1 mouse cellular context compared by ENCODE assay signal in the genomic region with DNA sequence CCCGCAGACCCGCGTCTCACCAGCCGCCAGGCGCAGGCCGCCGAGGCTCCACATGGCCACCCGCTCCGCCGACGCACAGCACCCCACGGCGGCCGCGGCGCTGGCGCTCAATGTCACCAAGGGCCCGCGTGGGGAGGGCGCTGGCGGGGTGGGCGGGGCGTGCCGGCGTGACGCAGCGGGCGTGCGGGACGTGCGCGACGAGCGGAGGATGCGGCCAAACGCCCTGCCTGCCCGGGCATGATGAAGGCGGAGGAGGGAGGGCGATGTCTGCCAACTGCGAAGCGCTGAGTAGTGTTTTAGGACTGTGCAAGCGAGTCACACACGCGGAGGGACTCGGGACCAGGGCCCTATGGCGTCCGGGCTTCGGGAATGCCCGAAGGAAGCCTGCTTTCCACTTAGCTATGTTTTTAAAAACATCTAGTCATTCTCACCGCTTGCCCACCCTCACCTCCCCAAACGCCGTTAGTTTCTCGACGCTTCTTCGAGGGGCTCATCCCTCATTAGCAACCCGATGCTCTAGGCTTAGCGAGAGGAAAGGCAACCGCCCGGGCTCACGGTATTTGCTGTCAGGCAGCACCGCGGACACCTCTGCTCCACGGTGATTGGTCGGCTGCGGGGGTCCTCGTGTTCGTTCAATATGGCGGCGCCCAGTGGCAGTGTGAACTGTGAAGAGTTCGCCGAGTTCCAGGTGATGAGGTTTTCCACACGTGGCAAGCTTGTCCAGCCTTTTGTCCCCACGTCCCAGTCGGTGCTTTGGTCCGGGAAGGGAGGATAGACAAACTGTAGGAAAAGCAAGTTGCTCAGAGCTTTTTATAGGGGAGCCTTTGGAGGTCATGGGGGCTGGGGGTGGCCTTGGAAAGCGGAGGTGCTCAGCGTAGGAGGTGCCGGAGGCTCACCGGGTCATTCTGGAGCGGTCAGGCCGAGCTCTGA.
TF ChIP-seq lines count a peak whose summit lies in the region.

A gene (minus strand): TSS at position 145 of the 930 bp plus-strand sequence.
A gene (plus strand): TSS at position 236 of the 930 bp plus-strand sequence.

TF ChIP-seq in MEL, 35 proteins besides CTCF, POLR2A, EP300 and RAD21 (continued from another document):
- TF ChIP-seq HCFC1 (IDR thresholded peaks at IDR 0.05; ENCODE audit: low read depth, low read length) = peak; percentile 87
- TF ChIP-seq ETS1 (IDR thresholded peaks at IDR 0.05; ENCODE audit: low read depth, low read length) = 0 out of 2 replicates have a peak, but pooled peaks have one; percentile 7
- TF ChIP-seq CHD2 (IDR thresholded peaks at IDR 0.05; ENCODE audit: low read length) = no peak
- TF ChIP-seq TAL1 (IDR thresholded peaks at IDR 0.05; ENCODE audit: low read length) = no peak
- no peak for TF ChIP-seq RCOR1 (IDR thresholded peaks at IDR 0.05; ENCODE audit: low read depth, low read length)
- TF ChIP-seq MYB (IDR thresholded peaks at IDR 0.05; ENCODE audit: low read depth, low read length) = no peak
- TF ChIP-seq MAFK (IDR thresholded peaks at IDR 0.05; ENCODE audit: borderline replicate concordance, low read depth, low read length) = no peak
- TF ChIP-seq GATA1 (IDR thresholded peaks at IDR 0.05; ENCODE audit: low read depth, low read length) = no peak
- no peak for TF ChIP-seq ZNF384 (IDR thresholded peaks at IDR 0.05; ENCODE audit: low read depth, low read length)
- TF ChIP-seq MAX (IDR thresholded peaks at IDR 0.05; ENCODE audit: low read length) = peak; percentile 86
- TF ChIP-seq KAT2A (conservative IDR thresholded peaks at IDR 0.05; ENCODE audit: low read depth, low read length) = no peak; the same call in 1 of the 2 replicates
- no peak for TF ChIP-seq ZC3H11A (IDR thresholded peaks at IDR 0.05; ENCODE audit: low read depth, low read length)
- TF ChIP-seq SIN3A (IDR thresholded peaks at IDR 0.05; ENCODE audit: low read length) = peak; percentile 71; the same call in 1 of the 2 replicates
